Mouse (Mus musculus) hindbrain, postnatal 0 days (tissue): ENCODE measurements around the gene Efcab10. TPM values are rescaled to one million over a fixed set of nuclear protein-coding genes. Genes with fewer than 3 reads are reported as not detected.
A peak's percentile ranks its signal among the peaks of the same experiment; 100 is the strongest.

Experiments used
- ATAC-seq: fragments of 200-750 bp; cut with Nextera tagmentation; 2 replicates; pipeline ENCODE4 v1.8.0; 2017; ENCODE audit warnings: mild to moderate bottlenecking, moderate TSS enrichment, moderate library complexity
- DNase-seq: peaks from one replicate; pipeline ENCODE4 v3.0.0-alpha.2; 2015; ENCODE audit warnings: low spot score
- H3K27ac ChIP-seq: fragments of 300-500 bp; sonication (generic); 2 replicates; pipeline ENCODE4 v1.5.1; 2014; ENCODE audit warnings: mild to moderate bottlenecking
- H3K27me3 ChIP-seq: fragments of 300-500 bp; sonication (generic); 2 replicates; pipeline ENCODE4 v1.6.1; 2014; ENCODE audit warnings: low read length, mixed read lengths; ENCODE audit not compliant: insufficient read depth
- H3K36me3 ChIP-seq: fragments of 300-500 bp; sonication (generic); 2 replicates; pipeline ENCODE4 v1.6.1; 2014; ENCODE audit warnings: low read length, mixed read lengths; ENCODE audit not compliant: insufficient read depth
- H3K4me1 ChIP-seq: fragments of 300-500 bp; sonication (generic); 2 replicates; pipeline ENCODE4 v1.6.1; 2014; ENCODE audit warnings: antibody characterized with exemption, low read length, mixed read lengths; ENCODE audit not compliant: insufficient read depth
- H3K4me2 ChIP-seq: fragments of 300-500 bp; sonication (generic); 2 replicates; pipeline ENCODE4 v1.6.1; 2014; ENCODE audit warnings: low read depth, mild to moderate bottlenecking, low read length, moderate library complexity, mixed read lengths
- H3K4me3 ChIP-seq: fragments of 300-500 bp; sonication (generic); 2 replicates; pipeline ENCODE4 v1.5.1; 2014; ENCODE audit warnings: low read length
- H3K9ac ChIP-seq: fragments of 300-500 bp; sonication (generic); replicated peaks from 2 replicates; pipeline ENCODE4 v1.6.1; 2014; ENCODE audit warnings: mild to moderate bottlenecking, low read length, moderate library complexity, mixed read lengths
- H3K9me3 ChIP-seq: fragments of 300-500 bp; sonication (generic); 2 replicates; pipeline ENCODE4 v1.6.1; 2016; ENCODE audit warnings: low read length, mixed read lengths
- CTCF ChIP-seq: IDR thresholded peaks from 2 replicates; pipeline ENCODE4 v1.5.1; 2016; ENCODE audit warnings: antibody characterized with exemption, control low read depth, low read depth
- WGBS: fragments of 180-500 bp; shearing (Covaris S2); extraction: QIAGEN DNeasy Blood & Tissue Kit; methylation state at CpG from one replicate; pipeline ENCODE4 v1.1.7; 2014; 5-methylcytosine and 5-hydroxymethylcytosine counted together
- polyA plus RNA-seq: library from polyadenylated mRNA; unstranded; fragments of >200 nt; fragmentation: Nextera tagmentation; extraction: Ambion mirVana; gene quantifications from 2 replicates; pipeline ENCODE4 v1.2.1, GENCODE M21; 2015
- total RNA-seq: library from RNA; depleted of rRNA; stranded (reverse); fragments of >200 nt; gene quantifications from 2 replicates; pipeline ENCODE4 v1.2.3, GENCODE M21; 2014; rRNA removed

The Efcab10 gene
- total RNA-seq (not detected in 2 replicates), polyA plus RNA-seq (7.5 and 8.8 TPM in 2 replicates)

GRCm38 (mm10) chr12:33394804-33395623 lies at the start of gene Efcab10:
Gene Efcab10, plus strand, starts transcription at chr12:33394854.
- Histone ChIP-seq H3K27ac (peak within 1 kb of the TSS; percentile 77), H3K36me3 (no peaks in the 10 kb centered on the region), H3K9ac (peak within 1 kb of the TSS; percentile 52; the same call in 1 of the 2 replicates), H3K9me3 (no peaks in the 10 kb centered on the region), H3K4me1 (peaks cover 7% of the 10 kb centered on the region), H3K4me3 (peak within 1 kb of the TSS; percentile 36), H3K4me2 (peak within 1 kb of the TSS; percentile 60), H3K27me3 (no peaks in the 10 kb centered on the region)
- peak; percentile 79 for DNase-seq
- peak; percentile 19; the same call in 1 of the 2 replicates for TF ChIP-seq CTCF
- peak; percentile 88 for ATAC-seq
- 8% methylated on average over 24 of the region's 24 CpGs for WGBS

- no peaks in the 10 kb centered on the region for H3K9me3 ChIP-seq
- no peak for TF ChIP-seq CTCF
- 15% methylated on average over 25 of the region's 25 CpGs for WGBS
- no peaks in the 10 kb centered on the region for H3K36me3 ChIP-seq
- no peak for ATAC-seq
- no peaks in the 10 kb centered on the region for H3K27me3 ChIP-seq
- no peak overlapping the region; the same call in 1 of the 2 replicates for H3K27ac ChIP-seq
- no peak overlapping the region for H3K9ac ChIP-seq
- DNase-seq: no peak
- no peak overlapping the region for H3K4me3 ChIP-seq
- H3K4me1 ChIP-seq: peaks cover 22% of the 10 kb centered on the region
- peak overlapping the region; percentile 38 for H3K4me2 ChIP-seq
These were observed 49.5 kb upstream of the Efcab10 start for GRCm38 (mm10) chr12:33344970-33345772.

- Histone ChIP-seq H3K27me3 (no peaks in the 10 kb centered on the region), H3K4me2 (no peak overlapping the region), H3K36me3 (no peaks in the 10 kb centered on the region), H3K9ac (no peak overlapping the region), H3K4me1 (peaks cover 17% of the 10 kb centered on the region), H3K9me3 (no peaks in the 10 kb centered on the region), H3K27ac (no peak overlapping the region), H3K4me3 (no peak overlapping the region)
- DNase-seq (no peak), ATAC-seq (no peak)
- no peak for TF ChIP-seq CTCF
- WGBS: 53% methylated on average over 23 of the region's 23 CpGs
These were observed 48.8 kb upstream of the Efcab10 start for GRCm38 (mm10) chr12:33345773-33346435.

DNA sequence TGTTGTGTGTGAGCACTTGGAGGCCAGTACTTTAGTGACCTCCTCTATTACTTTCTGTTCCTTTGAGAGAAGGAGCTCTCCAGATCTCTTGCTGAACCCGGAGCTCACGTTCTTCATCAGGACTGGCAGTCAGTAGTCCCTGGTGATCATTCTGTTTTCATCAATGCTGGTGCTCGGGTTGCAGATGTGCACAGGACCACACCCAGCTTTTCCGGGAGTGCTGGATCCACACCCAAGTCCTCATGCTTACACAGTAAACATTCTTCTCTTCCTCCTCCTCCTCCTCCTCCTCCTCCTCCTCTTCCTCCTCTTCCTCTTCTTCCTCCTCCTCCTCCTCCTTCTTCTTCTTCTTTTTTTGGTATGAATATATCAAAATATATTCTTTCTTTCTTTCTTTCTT lies 42.0 kb upstream of the Efcab10 start:
- TF ChIP-seq CTCF: no peak
- Histone ChIP-seq H3K27ac (no peak overlapping the region), H3K4me3 (no peak overlapping the region), H3K4me1 (no peaks in the 10 kb centered on the region), H3K9me3 (no peaks in the 10 kb centered on the region), H3K27me3 (no peaks in the 10 kb centered on the region), H3K36me3 (no peaks in the 10 kb centered on the region), H3K9ac (no peak overlapping the region), H3K4me2 (no peak overlapping the region)
- 84% methylated on average over 4 of the region's 4 CpGs for WGBS
- DNase-seq (no peak), ATAC-seq (no peak)

GRCm38 (mm10) chr12:33358345-33358744 lies 36.3 kb upstream of the Efcab10 start:
- TF ChIP-seq CTCF: no peak
- H3K9me3 ChIP-seq: no peaks in the 10 kb centered on the region
- H3K4me3 ChIP-seq: no peak overlapping the region
- H3K9ac ChIP-seq: no peak overlapping the region
- H3K27me3 ChIP-seq: no peaks in the 10 kb centered on the region
- no peaks in the 10 kb centered on the region; the same call in 1 of the 2 replicates for H3K4me1 ChIP-seq
- DNase-seq (no peak), ATAC-seq (no peak)
- no peak overlapping the region for H3K27ac ChIP-seq
- H3K4me2 ChIP-seq: no peak overlapping the region
- H3K36me3 ChIP-seq: no peaks in the 10 kb centered on the region; the same call in 1 of the 2 replicates
- 86% methylated on average over 10 of the region's 10 CpGs for WGBS

- H3K4me1 ChIP-seq: no peaks in the 10 kb centered on the region; the same call in 1 of the 2 replicates
- H3K36me3 ChIP-seq: no peaks in the 10 kb centered on the region; the same call in 1 of the 2 replicates
- no peaks in the 10 kb centered on the region for H3K27me3 ChIP-seq
- H3K27ac ChIP-seq: no peak overlapping the region
- H3K9ac ChIP-seq: no peak overlapping the region
- 90% methylated on average over 7 of the region's 7 CpGs for WGBS
- DNase-seq (no peak), ATAC-seq (no peak)
- H3K4me2 ChIP-seq: no peak overlapping the region
- H3K4me3 ChIP-seq: no peak overlapping the region
- TF ChIP-seq CTCF: no peak
- no peaks in the 10 kb centered on the region for H3K9me3 ChIP-seq
These were observed 35.4 kb upstream of the Efcab10 start for GRCm38 (mm10) chr12:33359209-33359608.
